Mouse (Mus musculus) brain, embryonic 14.5 days (tissue): ENCODE results near the gene Gypa. TPM values are rescaled to one million over a fixed set of nuclear protein-coding genes. Genes with fewer than 3 reads are reported as not detected.

Experiments used
- DNase-seq: peaks from one replicate; pipeline ENCODE4 v3.0.0-alpha.2; 2011; ENCODE audit warnings: low read depth
- CTCF ChIP-seq: fragments of 200-500 bp; IDR thresholded peaks from 2 replicates; pipeline ENCODE4 v1.5.1; 2012; ENCODE audit warnings: inconsistent platforms, mild to moderate bottlenecking, moderate library complexity, borderline replicate concordance; ENCODE audit not compliant: insufficient read depth, insufficient read length; ENCODE audit errors: extremely low read depth
- POLR2A ChIP-seq: fragments of 200-500 bp; IDR thresholded peaks from 2 replicates; pipeline ENCODE4 v1.6.1; 2012; ENCODE audit warnings: mild to moderate bottlenecking, inconsistent platforms, borderline replicate concordance; ENCODE audit not compliant: poor library complexity, insufficient read depth, insufficient read length, severe bottlenecking; ENCODE audit errors: extremely low read depth
- polyA plus RNA-seq: library from polyadenylated mRNA; depleted of rRNA; stranded (reverse); fragments of >200 nt; gene quantifications from 2 replicates; pipeline ENCODE4 v1.2.3, GENCODE M21; 2012; rRNA removed

Gene Gypa
- polyA plus RNA-seq, 1 experiment, result 1.5 TPM

GRCm38 (mm10) chr8:80492987-80493441, 567 bp upstream of the Gypa start:
- TF ChIP-seq POLR2A (no peak), CTCF (peak; percentile 69; the same call in 1 of the 2 replicates)
- peak; percentile 89 for DNase-seq

- DNase-seq, result no peak
- TF ChIP-seq CTCF (no peak), POLR2A (no peak)
These were observed 722 bp downstream of the Gypa start for GRCm38 (mm10) chr8:80494346-80494660.

GRCm38 (mm10) chr8:80494819-80495218, 1.2 kb downstream of the Gypa start:
- no peak for DNase-seq

GRCm38 (mm10) chr8:80495527-80495926, 1.9 kb downstream of the Gypa start:
- DNase-seq, result no peak
- TF ChIP-seq CTCF (no peak), POLR2A (no peak)

More at GRCm38 (mm10) chr8:80494819-80495218, 1.2 kb downstream of the Gypa start:
- TF ChIP-seq CTCF, result no peak
- no peak for TF ChIP-seq POLR2A

- TF ChIP-seq POLR2A (no peak), CTCF (no peak)
- DNase-seq, result no peak
These were observed 3.7 kb downstream of the Gypa start for GRCm38 (mm10) chr8:80497323-80497722.

GRCm38 (mm10) chr8:80500244-80500643, 6.7 kb downstream of the Gypa start:
- TF ChIP-seq POLR2A, result no peak
- TF ChIP-seq CTCF, result no peak
- DNase-seq, result peak; percentile 47

GRCm38 (mm10) chr8:80500773-80501172, 7.2 kb downstream of the Gypa start:
- no peak for DNase-seq
- no peak for TF ChIP-seq CTCF
- TF ChIP-seq POLR2A, result no peak

GRCm38 (mm10) chr8:80501283-80501682, 7.7 kb downstream of the Gypa start:
- TF ChIP-seq POLR2A (no peak), CTCF (no peak)

GRCm38 (mm10) chr8:80526382-80527355, 33.1 kb downstream of the Gypa start:
- no peak for DNase-seq
- TF ChIP-seq POLR2A, result no peak
- no peak for TF ChIP-seq CTCF

More at GRCm38 (mm10) chr8:80501283-80501682, 7.7 kb downstream of the Gypa start:
- DNase-seq, result no peak

GRCm38 (mm10) chr8:80541836-80542235, 48.3 kb downstream of the Gypa start:
- TF ChIP-seq CTCF (no peak), POLR2A (no peak)
- DNase-seq, result peak; percentile 67

GRCm38 (mm10) chr8:80550436-80550835, 56.9 kb downstream of the Gypa start:
- DNase-seq, result peak; percentile 6
- TF ChIP-seq CTCF (no peak), POLR2A (no peak)

GRCm38 (mm10) chr8:80551303-80551702, 57.7 kb downstream of the Gypa start:
- no peak for DNase-seq
- TF ChIP-seq POLR2A (no peak), CTCF (no peak)

GRCm38 (mm10) chr8:80554991-80555390, 61.4 kb downstream of the Gypa start:
- DNase-seq, result no peak
- TF ChIP-seq CTCF, result no peak
- no peak for TF ChIP-seq POLR2A

Other genes starting within 250 kb of the Gypa start
- 0.04 and 0.07 TPM in 2 replicates for gene Frem3, start 117.3 kb downstream of the Gypa start, polyA plus RNA-seq
- 23.9 and 30.8 TPM in 2 replicates for gene Smarca5, start 245.7 kb downstream of the Gypa start, polyA plus RNA-seq